Mouse (Mus musculus) G1E (cell line): ENCODE measurements around the gene Gm7298. TPM values are rescaled to one million over a fixed set of nuclear protein-coding genes. Genes with fewer than 3 reads are reported as not detected.
"Not testable (repeated sequence)": the region's sequence is repeated elsewhere in the genome, so short reads cannot be mapped to it uniquely, and the experiment has no call there.

ENCODE experiments used
- ATAC-seq: 2 replicates; pipeline ENCODE4 v1.8.0; 2016; ENCODE audit warnings: mild to moderate bottlenecking; ENCODE audit not compliant: insufficient number of reproducible peaks, poor library complexity, low FRiP score, severe bottlenecking; ENCODE audit errors: extremely low read depth
- DNase-seq: peaks from one replicate; pipeline ENCODE4 v3.0.0; 2012; ENCODE audit warnings: low spot score
- H3K27me3 ChIP-seq: 2 replicates; pipeline ENCODE4 v1.6.1; 2012; ENCODE audit warnings: mild to moderate bottlenecking, low read length, inconsistent platforms; ENCODE audit not compliant: insufficient read depth
- H3K36me3 ChIP-seq: replicated peaks from 2 replicates; pipeline ENCODE3; 2012; ENCODE audit warnings: mild to moderate bottlenecking, inconsistent platforms
- H3K4me1 ChIP-seq: 2 replicates; pipeline ENCODE4 v1.6.1; 2012; ENCODE audit warnings: low read depth, low read length, inconsistent platforms, mixed read lengths; ENCODE audit not compliant: insufficient read depth
- H3K4me3 ChIP-seq: 2 replicates; pipeline ENCODE4 v1.5.1; 2012; ENCODE audit warnings: low read depth, mild to moderate bottlenecking, inconsistent platforms, low read length, moderate library complexity, mixed read lengths
- H3K9me3 ChIP-seq: replicated peaks from 2 replicates; pipeline ENCODE4 v1.6.1; 2012; ENCODE audit warnings: inconsistent platforms
- CTCF ChIP-seq: IDR thresholded peaks from 2 replicates; pipeline ENCODE4 v1.5.1; 2012; ENCODE audit warnings: low read depth, low read length, inconsistent platforms, mixed read lengths
- GATA1 ChIP-seq: IDR thresholded peaks from 2 replicates; pipeline ENCODE4 v1.6.1; 2012; ENCODE audit warnings: borderline replicate concordance, low read length, inconsistent platforms, mixed read lengths
- GATA2 ChIP-seq: IDR thresholded peaks from 2 replicates; pipeline ENCODE4 v1.6.1; 2012; ENCODE audit warnings: low read depth, low read length, inconsistent platforms, borderline replicate concordance
- POLR2AphosphoS5 ChIP-seq: IDR thresholded peaks from 2 replicates; pipeline ENCODE4 v1.6.1; 2012; ENCODE audit warnings: low read depth, low read length, inconsistent platforms; ENCODE audit not compliant: insufficient replicate concordance
- TAL1 ChIP-seq: conservative IDR thresholded peaks from 2 replicates; pipeline ENCODE4 v1.6.1; 2012; ENCODE audit warnings: low read depth, low read length, inconsistent platforms, mixed read lengths
- polyA plus RNA-seq: library from polyadenylated mRNA; stranded (reverse); fragments of >175 nt; gene quantifications from 2 replicates; pipeline ENCODE4 v1.2.3, GENCODE M21; 2012
- total RNA-seq, 2 experiments: library from RNA; stranded (forward) in 1 of 2; stranded (reverse) in 1 of 2; fragments of 200-1000 nt in 1 of 2; fragments of >200 nt in 1 of 2; fragmentation: Nextera tagmentation in 1 of 2; gene quantifications; 2 replicates each; pipeline ENCODE4 v1.2.3; 2014 to 2017

Gm7298 gene
- total RNA-seq (2014; fragmentation: Nextera tagmentation) (not detected in 2 replicates), total RNA-seq (2017) (not detected in 2 replicates), polyA plus RNA-seq (not detected in 2 replicates)

DNA sequence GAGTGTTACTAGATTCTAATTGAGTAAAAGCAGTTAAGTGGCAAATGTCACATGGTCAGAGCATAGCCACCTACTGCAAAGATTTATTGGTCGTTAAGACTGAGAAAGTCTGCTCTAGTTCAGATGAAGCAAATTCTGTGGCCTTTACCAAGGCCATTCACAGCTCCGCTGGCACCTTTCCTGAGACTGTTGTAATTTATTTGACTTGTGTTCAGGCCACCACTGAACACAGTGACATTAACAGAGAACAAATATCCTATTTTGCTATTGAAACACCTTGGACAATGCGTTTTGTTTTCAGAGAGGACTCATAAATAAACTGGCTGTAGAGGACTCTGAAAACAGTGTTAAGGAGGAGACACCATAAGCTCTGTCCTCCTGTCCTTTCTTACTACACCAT is at the start of gene Gm7298:
Gene Gm7298, plus strand, starts transcription at position 301 of the 400 bp plus-strand sequence.
- TF ChIP-seq CTCF = no peak
- no peak for TF ChIP-seq GATA2
- TF ChIP-seq TAL1 = no peak
- no peak for TF ChIP-seq POLR2AphosphoS5
- TF ChIP-seq GATA1 = no peak
- ATAC-seq (no peak), DNase-seq (no peak)
- Histone ChIP-seq H3K4me1 (no peaks in the 10 kb centered on the region), H3K27me3 (no peaks in the 10 kb centered on the region), H3K36me3 (no peaks in the 10 kb centered on the region), H3K9me3 (no peaks in the 10 kb centered on the region), H3K4me3 (no peak within 1 kb of the TSS)

- ATAC-seq (no peak), DNase-seq (no peak)
- Histone ChIP-seq H3K36me3 (no peaks in the 10 kb centered on the region), H3K9me3 (no peaks in the 10 kb centered on the region), H3K27me3 (no peaks in the 10 kb centered on the region), H3K4me3 (no peak overlapping the region), H3K4me1 (no peaks in the 10 kb centered on the region)
- TF ChIP-seq GATA1 = no peak
- TF ChIP-seq GATA2 = no peak
- no peak for TF ChIP-seq CTCF
- no peak for TF ChIP-seq TAL1
- no peak for TF ChIP-seq POLR2AphosphoS5
These were observed 95.3 kb downstream of the Gm7298 start for GRCm38 (mm10) chr6:121828034-121828433.

- DNase-seq (no peak), ATAC-seq (no peak)
- no peak overlapping the region for H3K4me3 ChIP-seq
- no peak for TF ChIP-seq TAL1
- TF ChIP-seq GATA1 = no peak
- TF ChIP-seq GATA2 = no peak
- TF ChIP-seq POLR2AphosphoS5 = no peak
- TF ChIP-seq CTCF = no peak
- no peaks in the 10 kb centered on the region for H3K9me3 ChIP-seq
- no peaks in the 10 kb centered on the region for H3K4me1 ChIP-seq
- H3K36me3 ChIP-seq = no peaks in the 10 kb centered on the region
- no peaks in the 10 kb centered on the region for H3K27me3 ChIP-seq
These were observed 103.6 kb downstream of the Gm7298 start for GRCm38 (mm10) chr6:121836361-121836760.

DNA sequence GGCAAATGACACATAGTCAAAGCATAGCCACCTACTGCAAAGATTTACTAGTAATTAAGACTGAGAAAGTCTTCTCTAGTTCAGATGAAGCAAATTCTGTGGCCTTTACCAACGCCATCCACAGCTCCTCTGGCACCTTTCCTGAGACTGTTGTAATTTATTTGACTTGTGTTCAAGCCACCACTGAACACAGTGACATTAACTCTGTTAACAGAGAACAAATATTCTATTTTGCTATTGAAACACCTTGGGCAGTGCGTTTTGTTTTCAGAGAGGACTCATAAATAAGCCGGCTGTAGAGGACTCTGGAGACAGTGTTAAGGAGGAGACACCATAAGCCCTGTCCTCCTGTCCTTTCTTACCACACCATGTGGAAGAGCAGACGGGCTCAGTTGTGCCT is 105.5 kb downstream of the Gm7298 start, which contains the start of gene Mug1:
Gene Mug1, plus strand, starts transcription at position 271 of the 400 bp plus-strand sequence.
- H3K9me3 ChIP-seq, DNase-seq, H3K4me1 ChIP-seq, H3K27me3 ChIP-seq, H3K4me3 ChIP-seq, ATAC-seq, H3K36me3 ChIP-seq: not testable (repeated sequence)

Other genes with a start within 250 kb of the Gm7298 start
- gene A2m, start 97.6 kb upstream of the Gm7298 start, total RNA-seq (2014; fragmentation: Nextera tagmentation) = not detected in 2 replicates
- 0.06 and 0.11 TPM in 2 replicates for gene A2m, start 97.6 kb upstream of the Gm7298 start, total RNA-seq (2017)
- not detected in 2 replicates for gene A2m, start 97.6 kb upstream of the Gm7298 start, polyA plus RNA-seq
- gene Mug1, start 105.6 kb downstream of the Gm7298 start, total RNA-seq (2014; fragmentation: Nextera tagmentation) = not detected in 2 replicates
- 0.16 and 0.41 TPM in 2 replicates for gene Mug1, start 105.6 kb downstream of the Gm7298 start, total RNA-seq (2017)
- gene Mug1, start 105.6 kb downstream of the Gm7298 start, polyA plus RNA-seq = not detected in 2 replicates